Mouse (Mus musculus) right cerebral cortex, postnatal 4 days (tissue): Measurements from ENCODE around the gene Selenoi.

Experiments used
- DNase-seq: peaks from one replicate; pipeline ENCODE4 v3.0.0-alpha.2; 2022

The Selenoi gene

GRCm38 (mm10) chr5:30240552-30240951 is 8.2 kb downstream of the Selenoi start:
- DNase-seq: no peak

GRCm38 (mm10) chr5:30242410-30242809 is 10.0 kb downstream of the Selenoi start:
- no peak for DNase-seq

GRCm38 (mm10) chr5:30243741-30244140 is 11.4 kb downstream of the Selenoi start:
- no peak for DNase-seq

GRCm38 (mm10) chr5:30245861-30246416 is 13.6 kb downstream of the Selenoi start:
- no peak for DNase-seq

GRCm38 (mm10) chr5:30247666-30248065 is 15.3 kb downstream of the Selenoi start:
- no peak for DNase-seq

GRCm38 (mm10) chr5:30255567-30256354 is 23.4 kb downstream of the Selenoi start:
- DNase-seq: no peak

- DNase-seq: no peak
Observed at GRCm38 (mm10) chr5:30258776-30259175, 26.4 kb downstream of the Selenoi start.

GRCm38 (mm10) chr5:30270571-30271190 is 38.3 kb downstream of the Selenoi start:
- DNase-seq: peak; percentile 16

GRCm38 (mm10) chr5:30271599-30272281 is 39.4 kb downstream of the Selenoi start:
- DNase-seq: no peak

- no peak for DNase-seq
Observed at GRCm38 (mm10) chr5:30276361-30276760, 44.0 kb downstream of the Selenoi start.

GRCm38 (mm10) chr5:30278952-30279351 is 46.6 kb downstream of the Selenoi start:
- no peak for DNase-seq

GRCm38 (mm10) chr5:30279446-30279845 is 47.1 kb downstream of the Selenoi start:
- no peak for DNase-seq

GRCm38 (mm10) chr5:30280864-30281263 is 48.5 kb downstream of the Selenoi start:
- no peak for DNase-seq

- DNase-seq: peak; percentile 68
Observed at GRCm38 (mm10) chr5:30281291-30281732, 48.9 kb downstream of the Selenoi start, which contains the start of gene Drc1. TSS of gene Drc1 (plus strand) at chr5:30281388.

GRCm38 (mm10) chr5:30285944-30286799 is 53.8 kb downstream of the Selenoi start:
- no peak for DNase-seq

GRCm38 (mm10) chr5:30287106-30287882 is 54.9 kb downstream of the Selenoi start:
- no peak for DNase-seq
